ENCODE assay signal across 29 mouse cellular contexts in the genomic region with DNA sequence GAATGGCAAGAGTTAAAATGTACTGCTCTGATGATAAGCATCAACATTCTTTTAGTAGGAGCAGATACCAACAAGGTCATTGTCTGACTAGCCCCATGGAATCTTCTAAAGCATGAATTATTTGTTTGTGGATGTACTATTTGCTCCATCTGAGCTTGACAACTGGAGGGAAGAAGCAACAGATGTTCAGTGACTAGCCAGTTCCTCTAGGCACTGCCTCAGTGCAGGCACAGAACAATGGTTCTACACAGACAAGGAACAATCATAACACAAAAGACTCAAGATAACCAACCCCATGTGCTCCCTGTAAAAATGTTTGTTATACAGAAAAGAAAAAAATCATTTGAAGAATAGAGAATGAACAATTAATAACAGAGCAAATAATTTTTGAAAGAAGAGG. TPM values are rescaled to one million over a fixed set of nuclear protein-coding genes. Genes with fewer than 3 reads are reported as not detected.
A peak's percentile ranks its signal among the peaks of the same experiment; 100 is the strongest.
DNase-seq lines count a peak whose midpoint lies in the region; TF ChIP-seq lines count a peak whose summit lies in the region.
"Had no signal": no experiment of that assay in that cellular context is flagged by ENCODE, and none has a peak within 500 bp of the region (broad histone marks: within the 10 kb centered on the region; RNA-seq: fewer than 3 reads in every experiment).

No protein-coding gene starts in this region.

- intact Hi-C loops in gastrocnemius, adult 2 months (cut with DNase I): no loop called here

- peak overlapping the region; percentile 16; the same call in 1 of the 2 replicates for H3K27ac ChIP-seq in gastrocnemius, adult 2 months
- H3K27ac ChIP-seq in layer of hippocampus, adult 2 months: peak overlapping the region; percentile 62; the same call in 1 of the 2 replicates
- H3K27ac ChIP-seq: forebrain, embryonic 10.5 days; hindbrain, embryonic 14.5 days; limb, embryonic 13.5 days; liver, embryonic 12.5 days; midbrain, embryonic 15.5 days; neural tube, embryonic 13.5 days had no signal

- no peak for DNase-seq in gastrocnemius, adult 2 months
- no peak for DNase-seq in gastrocnemius, adult 18-20 months (ENCODE audit: low spot score)
- DNase-seq in layer of hippocampus, adult 2 months (ENCODE audit: low spot score in 2 of 2): peak in 1 of 2 experiments; percentile 25
- DNase-seq in layer of hippocampus, postnatal 14 days (ENCODE audit: low spot score in 2 of 2): no peak
- DNase-seq in lung, postnatal 10 days: peak; percentile 2
- no peak for DNase-seq in lung, postnatal 25 days (ENCODE audit: low spot score)
- peak; percentile 68 for DNase-seq in telencephalon, adult 2 months (ENCODE audit: low read depth, low spot score)
- no peak for DNase-seq in cerebellum, postnatal 4 days (ENCODE audit: low spot score in 2 of 2)
- DNase-seq: adrenal gland, adult 2 months; cerebellum, adult 11-12 months; cerebellum, postnatal 10 days; kidney, adult 18-20 months; kidney, postnatal 4 days; lung, adult 2 months; right cerebral cortex, adult 18-20 months; right cerebral cortex, postnatal 4 days; thymus, postnatal 36 days had no signal

- no peak overlapping the region for H3K4me3 ChIP-seq in gastrocnemius, adult 2 months
- H3K4me3 ChIP-seq in layer of hippocampus, adult 2 months: no peak overlapping the region
- H3K4me3 ChIP-seq: forebrain, embryonic 10.5 days; limb, embryonic 13.5 days; liver, embryonic 12.5 days; midbrain, embryonic 15.5 days; neural tube, embryonic 13.5 days had no signal

- TF ChIP-seq CTCF in gastrocnemius, adult 2 months (IDR thresholded peaks at IDR 0.05): no peak
- TF ChIP-seq CTCF in layer of hippocampus, adult 2 months (conservative IDR thresholded peaks at IDR 0.05): no peak

RNA-seq across cellular contexts. Expression of a gene that starts 9.9 kb away (rescaled TPM):
- total RNA-seq in gastrocnemius, adult 2 months (2021): 1 to 10 TPM; 7.7 to 8.6 TPM
- 1 to 10 TPM; 6.4 to 7.2 TPM for total RNA-seq in gastrocnemius, adult 18-20 months (2021)
- total RNA-seq in layer of hippocampus, adult 2 months (2021): 10 to 100 TPM; 63.6 to 65.9 TPM
- total RNA-seq in layer of hippocampus, postnatal 14 days (2021): 10 to 100 TPM; 46.5 to 48.4 TPM

RNA-seq across cellular contexts. Expression of a gene that starts 37.1 kb away (rescaled TPM):
- total RNA-seq in gastrocnemius, adult 2 months (2021): not detected
- not detected for total RNA-seq in gastrocnemius, adult 18-20 months (2021)
- total RNA-seq in layer of hippocampus, adult 2 months (2021): under 1 TPM; 0.15 to 0.36 TPM
- under 1 TPM in 1 of 2 experiments, not detected in 1; 0.14 TPM for total RNA-seq in layer of hippocampus, postnatal 14 days (2021)
- total RNA-seq: ES-E14; gastrocnemius, postnatal 4 days; heart, adult 8-10 months; heart, postnatal 25 days; left cerebral cortex, postnatal 25 days; megakaryocyte-erythroid progenitor cell, adult 5-6 weeks had no signal

Comparison
In these comparisons a context has a peak if more than half of its experiments do, and no peak if none do; other contexts are left out.
1. DNase-seq: peak in lung, postnatal 10 days (single experiment) and telencephalon, adult 2 months (single experiment); none in gastrocnemius, adult 2 months (single experiment), gastrocnemius, adult 18-20 months (single experiment), layer of hippocampus, postnatal 14 days (0 of 2), lung, postnatal 25 days (single experiment) and cerebellum, postnatal 4 days (0 of 2).
2. RNA of a gene that starts 9.9 kb away (total RNA-seq): 63.6 to 65.9 TPM in layer of hippocampus, adult 2 months and 46.5 to 48.4 TPM in layer of hippocampus, postnatal 14 days; 7.7 to 8.6 TPM in gastrocnemius, adult 2 months and 6.4 to 7.2 TPM in gastrocnemius, adult 18-20 months; every median in the first group is over 4 times any median in the second.